Mouse (Mus musculus) right cerebral cortex, postnatal 36 days (tissue): ENCODE results near the gene Chaf1b.

Source experiments
- DNase-seq, 2 experiments: peaks; one replicate each; pipeline ENCODE4 v3.0.0; 2022; ENCODE audit warnings: low spot score in 2 of 2, mixed read lengths in 1 of 2

The Chaf1b gene

GRCm38 (mm10) chr16:93883423-93884085 is at the start of gene Chaf1b:
Gene Chaf1b (plus strand): TSS chr16:93883901.
- DNase-seq: peak; percentile 90 to 93

- no peak for DNase-seq
Observed at GRCm38 (mm10) chr16:93834076-93834475, 49.6 kb upstream of the Chaf1b start.

GRCm38 (mm10) chr16:93839049-93839448 is 44.7 kb upstream of the Chaf1b start:
- DNase-seq: no peak

GRCm38 (mm10) chr16:93850527-93850926 is 33.2 kb upstream of the Chaf1b start:
- DNase-seq: no peak

- no peak for DNase-seq
Observed at GRCm38 (mm10) chr16:93859967-93860366, 23.7 kb upstream of the Chaf1b start.

GRCm38 (mm10) chr16:93860686-93861085 is 23.0 kb upstream of the Chaf1b start:
- DNase-seq: no peak

GRCm38 (mm10) chr16:93874841-93875240 is 8.9 kb upstream of the Chaf1b start:
- DNase-seq: no peak

GRCm38 (mm10) chr16:93877612-93878380 is 5.9 kb upstream of the Chaf1b start:
- no peak for DNase-seq

- no peak for DNase-seq
Observed at GRCm38 (mm10) chr16:93884086-93884721, 503 bp downstream of the Chaf1b start.

- no peak for DNase-seq
Observed at GRCm38 (mm10) chr16:93884722-93885113, 1.0 kb downstream of the Chaf1b start.

GRCm38 (mm10) chr16:93888481-93888880 is 4.8 kb downstream of the Chaf1b start:
- DNase-seq: no peak

- DNase-seq: no peak
Observed at GRCm38 (mm10) chr16:93890948-93891604, 7.4 kb downstream of the Chaf1b start.

- DNase-seq: peak in 1 of 2 experiments; percentile 22
Observed at GRCm38 (mm10) chr16:93893285-93893684, 9.6 kb downstream of the Chaf1b start.

- DNase-seq: no peak
Observed at GRCm38 (mm10) chr16:93903027-93903426, 19.3 kb downstream of the Chaf1b start.

GRCm38 (mm10) chr16:93906156-93907014 is 22.7 kb downstream of the Chaf1b start:
- peak in 1 of 2 experiments; percentile 21 for DNase-seq

GRCm38 (mm10) chr16:93907761-93908160 is 24.1 kb downstream of the Chaf1b start:
- DNase-seq: no peak

GRCm38 (mm10) chr16:93908196-93908595 is 24.5 kb downstream of the Chaf1b start:
- no peak for DNase-seq

- no peak for DNase-seq
Observed at GRCm38 (mm10) chr16:93909936-93910335, 26.2 kb downstream of the Chaf1b start.

GRCm38 (mm10) chr16:93910735-93911665 is 27.3 kb downstream of the Chaf1b start:
- no peak for DNase-seq

- DNase-seq: no peak
Observed at GRCm38 (mm10) chr16:93912158-93912557, 28.5 kb downstream of the Chaf1b start.
